Mouse (Mus musculus) forebrain, embryonic 13.5 days (tissue): ENCODE results near the gene Psmc1. TPM values are rescaled to one million over a fixed set of nuclear protein-coding genes. Genes with fewer than 3 reads are reported as not detected.

ENCODE experiments used
- ATAC-seq: fragments of 200-750 bp; cut with Nextera tagmentation; 2 replicates; pipeline ENCODE4 v1.8.0; 2017
- H3K27ac ChIP-seq: fragments of 300-500 bp; sonication (generic); 2 replicates; pipeline ENCODE4 v1.5.1; 2015; ENCODE audit warnings: inconsistent platforms, mild to moderate bottlenecking, moderate library complexity
- H3K27me3 ChIP-seq: fragments of 300-500 bp; sonication (generic); 2 replicates; pipeline ENCODE4 v1.6.1; 2015; ENCODE audit warnings: mild to moderate bottlenecking, inconsistent platforms
- H3K36me3 ChIP-seq: fragments of 300-500 bp; sonication (generic); 2 replicates; pipeline ENCODE4 v1.6.1; 2015; ENCODE audit warnings: mild to moderate bottlenecking, inconsistent platforms; ENCODE audit not compliant: poor library complexity, severe bottlenecking
- H3K4me1 ChIP-seq: fragments of 300-500 bp; sonication (generic); 2 replicates; pipeline ENCODE4 v1.6.1; 2015; ENCODE audit warnings: inconsistent platforms
- H3K4me2 ChIP-seq: fragments of 300-500 bp; sonication (generic); 2 replicates; pipeline ENCODE4 v1.6.1; 2015; ENCODE audit warnings: inconsistent platforms, mild to moderate bottlenecking, moderate library complexity
- H3K4me3 ChIP-seq: fragments of 300-500 bp; sonication (generic); 2 replicates; pipeline ENCODE4 v1.5.1; 2015; ENCODE audit warnings: mild to moderate bottlenecking, inconsistent platforms
- H3K9ac ChIP-seq: fragments of 300-500 bp; sonication (generic); 2 replicates; pipeline ENCODE4 v1.6.1; 2015; ENCODE audit warnings: mild to moderate bottlenecking, inconsistent platforms
- H3K9me3 ChIP-seq: fragments of 300-500 bp; sonication (generic); replicated peaks from 2 replicates; pipeline ENCODE4 v1.6.1; 2016; ENCODE audit warnings: inconsistent platforms
- WGBS: fragments of 180-500 bp; shearing (Covaris S2); methylation state at CpG from one replicate; pipeline ENCODE4 v1.1.7; 2015; 5-methylcytosine and 5-hydroxymethylcytosine counted together
- polyA plus RNA-seq: library from polyadenylated mRNA; unstranded; fragments of >200 nt; fragmentation: Nextera tagmentation; extraction: Ambion mirVana; gene quantifications from 2 replicates; pipeline ENCODE4 v1.2.1, GENCODE M21; 2015

The Psmc1 gene
- polyA plus RNA-seq, 1 experiment from 2014 or later, result 303 TPM

DNA sequence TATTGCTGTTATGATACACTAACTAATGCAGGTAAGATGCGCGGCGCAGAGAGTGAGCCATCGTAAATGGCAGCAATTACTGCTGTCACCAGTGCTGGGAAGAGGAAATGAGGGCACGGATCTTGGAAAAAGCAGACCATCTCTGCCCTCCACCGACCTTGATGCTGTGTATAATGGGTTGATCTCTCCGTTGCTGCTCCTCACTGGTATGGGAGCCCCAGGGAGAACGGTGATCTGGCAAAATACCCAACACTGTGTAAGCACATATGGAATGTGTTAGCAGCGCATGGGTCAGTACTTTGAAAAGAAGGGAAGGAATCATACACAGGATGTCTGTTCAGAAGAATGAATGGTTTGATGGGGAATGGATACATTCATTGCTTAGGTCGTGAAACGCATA, 16.9 kb upstream of the Psmc1 start:
- Histone ChIP-seq H3K4me2 (no peak overlapping the region), H3K27me3 (no peaks in the 10 kb centered on the region), H3K4me3 (no peak overlapping the region), H3K27ac (no peak overlapping the region), H3K4me1 (no peaks in the 10 kb centered on the region), H3K9me3 (no peaks in the 10 kb centered on the region), H3K36me3 (no peaks in the 10 kb centered on the region), H3K9ac (no peak overlapping the region)
- ATAC-seq, result no peak
- WGBS, result 87% methylated on average over 11 of the region's 11 CpGs

DNA sequence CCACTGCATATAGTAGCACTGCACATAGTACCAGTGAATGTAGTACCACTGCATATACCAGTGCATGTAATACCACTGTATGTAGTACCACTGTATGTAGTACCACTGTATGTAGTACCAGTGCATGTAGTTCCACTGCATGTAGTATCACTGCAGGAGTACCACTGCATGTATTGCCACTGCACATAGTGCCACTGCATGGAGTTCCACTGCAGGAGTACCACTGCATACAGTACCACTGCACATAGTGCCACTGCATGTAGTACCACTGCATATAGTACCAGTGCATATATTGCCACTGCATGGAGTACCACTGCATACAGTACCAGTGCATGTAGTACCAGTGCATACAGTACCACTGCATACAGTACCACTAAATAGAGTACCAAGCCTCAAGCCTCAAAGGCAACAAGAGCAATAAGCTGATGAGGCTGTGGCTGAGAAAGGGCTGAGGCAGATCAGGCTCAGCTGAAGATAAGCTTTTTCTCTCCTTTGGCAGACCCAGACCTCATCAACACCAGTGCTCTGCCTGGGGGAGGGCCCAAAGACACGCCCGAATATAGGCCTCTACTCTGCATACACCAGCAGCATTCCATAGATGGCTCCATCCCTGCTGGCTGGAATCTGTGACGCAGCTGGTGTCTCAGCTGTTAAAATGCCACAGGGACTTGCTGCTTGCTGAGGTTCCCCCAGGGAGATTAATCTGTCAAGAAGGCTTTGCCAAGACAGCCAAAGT, 9.8 kb upstream of the Psmc1 start:
- Histone ChIP-seq H3K9me3 (no peaks in the 10 kb centered on the region), H3K4me3 (no peak overlapping the region), H3K4me2 (no peak overlapping the region), H3K36me3 (no peaks in the 10 kb centered on the region), H3K4me1 (no peaks in the 10 kb centered on the region), H3K9ac (no peak overlapping the region), H3K27ac (no peak overlapping the region), H3K27me3 (no peaks in the 10 kb centered on the region)
- 74% methylated on average over 3 of the region's 3 CpGs for WGBS
- peak; percentile 62; the same call in 1 of the 2 replicates for ATAC-seq

DNA sequence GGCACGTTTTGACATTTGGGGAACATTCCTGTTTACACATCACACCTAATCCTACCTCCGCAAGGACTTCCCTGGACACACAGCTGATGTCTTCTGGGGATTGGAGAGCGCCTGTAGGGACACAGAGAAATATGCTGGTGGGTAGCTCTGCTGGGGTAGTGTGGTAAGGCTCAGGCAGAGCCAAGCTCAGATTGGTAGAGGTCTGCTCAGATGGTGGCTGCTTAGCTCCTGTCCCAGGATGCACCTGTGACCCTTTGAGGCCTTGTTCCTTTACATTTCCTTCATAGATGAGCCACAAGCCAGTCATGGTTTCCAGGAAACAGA, 9.3 kb upstream of the Psmc1 start:
- no peaks in the 10 kb centered on the region for H3K9me3 ChIP-seq
- H3K4me3 ChIP-seq, result no peak overlapping the region
- H3K4me1 ChIP-seq, result no peaks in the 10 kb centered on the region
- H3K4me2 ChIP-seq, result no peak overlapping the region
- no peaks in the 10 kb centered on the region for H3K36me3 ChIP-seq
- H3K27me3 ChIP-seq, result no peaks in the 10 kb centered on the region
- H3K9ac ChIP-seq, result no peak overlapping the region
- no peak for ATAC-seq
- 61% methylated on average over 3 of the region's 3 CpGs for WGBS
- no peak overlapping the region for H3K27ac ChIP-seq

DNA sequence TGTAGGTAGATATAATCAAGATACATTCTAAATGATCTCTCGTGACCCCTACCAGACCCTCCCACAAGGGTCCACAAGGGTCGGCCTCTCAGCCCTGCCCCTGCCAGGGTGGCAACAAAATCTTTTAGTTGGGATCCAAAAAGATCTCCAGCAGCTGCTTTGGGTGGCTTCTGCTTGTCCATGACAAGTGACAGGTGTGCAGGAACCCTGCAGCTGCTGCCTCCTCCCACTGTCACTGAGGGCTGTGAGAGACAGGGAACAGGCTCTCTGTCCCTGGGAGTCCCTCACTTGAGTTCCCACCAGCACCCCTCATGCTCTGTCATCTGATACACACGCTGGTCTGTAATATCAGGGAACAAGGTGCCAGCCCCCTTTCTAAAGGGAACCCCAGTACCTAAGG, 8.3 kb upstream of the Psmc1 start:
- WGBS, result 73% methylated on average over 3 of the region's 3 CpGs
- ATAC-seq, result no peak
- no peaks in the 10 kb centered on the region for H3K9me3 ChIP-seq

DNA sequence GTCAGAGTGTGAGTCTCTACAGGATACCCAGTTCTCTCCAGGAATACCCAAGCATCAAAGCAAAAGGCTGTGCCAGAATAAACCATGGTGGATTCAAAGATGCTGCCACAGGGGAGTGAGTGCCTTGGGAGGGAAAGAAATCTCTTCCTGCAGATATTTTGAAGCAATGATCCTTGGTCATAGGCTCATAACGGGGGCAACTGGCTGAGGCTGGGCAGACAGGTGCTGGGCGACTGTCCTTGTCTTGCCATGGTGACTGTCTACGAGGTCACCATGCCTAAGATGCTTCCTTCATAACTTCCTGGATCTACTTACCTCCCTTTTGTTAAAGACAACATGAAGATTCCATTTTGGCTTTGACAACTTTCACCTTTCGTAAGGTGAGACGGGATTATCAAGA, 5.4 kb upstream of the Psmc1 start:
- WGBS, result 88% methylated on average over 5 of the region's 5 CpGs
- Histone ChIP-seq H3K4me1 (peaks cover 4% of the 10 kb centered on the region), H3K27me3 (no peaks in the 10 kb centered on the region), H3K4me2 (no peak overlapping the region), H3K9me3 (no peaks in the 10 kb centered on the region), H3K9ac (no peak overlapping the region), H3K27ac (no peak overlapping the region), H3K4me3 (no peak overlapping the region), H3K36me3 (no peaks in the 10 kb centered on the region)
- no peak for ATAC-seq

More for the DNA sequence above, 8.3 kb upstream of the Psmc1 start:
- H3K27ac ChIP-seq, result no peak overlapping the region
- H3K27me3 ChIP-seq, result no peaks in the 10 kb centered on the region
- no peaks in the 10 kb centered on the region for H3K4me1 ChIP-seq
- no peak overlapping the region for H3K4me3 ChIP-seq
- H3K9ac ChIP-seq, result no peak overlapping the region
- H3K4me2 ChIP-seq, result no peak overlapping the region
- H3K36me3 ChIP-seq, result no peaks in the 10 kb centered on the region

DNA sequence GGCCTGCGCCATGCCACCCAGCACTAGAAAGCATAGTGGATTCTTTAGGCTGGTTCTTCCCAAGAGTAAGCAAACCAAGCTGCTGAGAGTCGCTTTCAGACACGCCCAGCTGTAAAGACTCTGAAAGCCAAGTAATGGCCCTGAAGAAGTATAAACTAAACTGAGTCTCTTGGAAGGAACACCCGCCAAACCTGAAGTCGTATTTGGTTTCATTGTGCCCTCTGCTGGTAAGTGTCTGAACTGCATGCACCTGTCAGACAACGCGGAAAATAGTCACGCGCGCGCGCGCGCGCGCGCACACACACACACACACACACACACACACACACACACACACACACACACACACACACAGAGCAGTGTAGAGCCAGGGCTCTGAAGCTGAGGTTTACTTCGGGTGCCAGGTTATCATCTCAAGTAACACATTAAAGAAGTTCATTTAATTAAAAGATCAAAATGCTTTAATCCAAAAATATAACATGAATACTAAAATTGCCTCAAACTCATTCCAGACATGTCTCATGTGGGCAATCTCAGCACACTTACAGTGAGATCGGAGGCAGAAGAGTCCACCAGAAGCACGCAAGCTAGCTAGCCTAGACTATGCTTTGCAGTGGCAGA, 3.6 kb upstream of the Psmc1 start:
- no peaks in the 10 kb centered on the region for H3K27me3 ChIP-seq
- peak overlapping the region; percentile 32 for H3K4me2 ChIP-seq
- ATAC-seq, result 0 out of 2 replicates have a peak, but pooled peaks have one; percentile 37
- H3K9me3 ChIP-seq, result no peaks in the 10 kb centered on the region
- peaks cover 14% of the 10 kb centered on the region for H3K4me1 ChIP-seq
- no peak overlapping the region for H3K4me3 ChIP-seq
- WGBS, result 13% methylated on average over 20 of the region's 20 CpGs
- H3K9ac ChIP-seq, result no peak overlapping the region
- no peaks in the 10 kb centered on the region for H3K36me3 ChIP-seq
- no peak overlapping the region for H3K27ac ChIP-seq

DNA sequence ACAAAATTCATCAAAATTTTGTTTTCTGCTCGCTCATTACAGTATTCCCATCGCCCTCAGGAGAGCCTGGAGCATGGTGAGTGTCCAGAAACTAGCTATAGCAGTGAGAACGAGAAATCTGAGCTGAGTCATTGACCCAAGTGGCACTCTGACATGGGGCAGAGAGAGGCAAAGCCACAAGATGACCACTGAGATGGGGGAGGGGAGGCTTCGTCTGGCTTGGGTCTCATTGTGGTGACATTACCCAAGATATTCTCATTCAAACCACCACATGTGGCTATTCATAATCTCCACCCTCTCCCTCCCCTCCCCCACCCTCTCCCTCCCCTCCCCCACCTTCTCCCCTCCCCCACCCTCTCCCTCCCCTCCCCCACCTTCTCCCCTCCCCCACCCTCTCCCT, 2.5 kb upstream of the Psmc1 start:
- Histone ChIP-seq H3K9ac (no peak overlapping the region), H3K4me2 (no peak overlapping the region), H3K36me3 (peaks cover 9% of the 10 kb centered on the region), H3K4me3 (no peak overlapping the region), H3K27me3 (no peaks in the 10 kb centered on the region), H3K9me3 (no peaks in the 10 kb centered on the region), H3K4me1 (peaks cover 19% of the 10 kb centered on the region), H3K27ac (no peak overlapping the region)
- WGBS, result 62% methylated on average over 4 of the region's 4 CpGs
- no peak for ATAC-seq

DNA sequence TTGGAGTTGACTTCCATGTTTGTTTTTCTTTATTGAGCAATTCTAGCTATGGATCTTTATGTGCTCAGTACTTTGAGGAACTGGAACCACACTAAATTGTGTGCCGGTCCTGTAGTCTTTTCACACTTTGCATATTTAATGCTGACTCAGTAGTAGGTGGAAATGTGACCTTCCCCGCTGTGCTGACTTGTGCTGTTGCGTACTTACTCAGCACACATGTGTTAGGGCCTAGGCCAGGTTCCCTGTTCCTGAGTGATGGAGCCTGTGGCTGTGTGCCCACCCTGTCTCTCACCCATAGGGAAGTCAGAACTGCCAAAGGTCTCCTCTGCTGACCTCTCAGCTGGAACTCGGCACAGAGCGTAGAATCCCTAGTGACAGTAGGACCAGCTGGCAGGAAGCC, 6.0 kb downstream of the Psmc1 start:
- peaks cover 9% of the 10 kb centered on the region for H3K4me1 ChIP-seq
- H3K27me3 ChIP-seq, result no peaks in the 10 kb centered on the region
- H3K4me3 ChIP-seq, result no peak overlapping the region
- 93% methylated on average over 5 of the region's 5 CpGs for WGBS
- no peaks in the 10 kb centered on the region for H3K9me3 ChIP-seq
- peaks cover 89% of the 10 kb centered on the region for H3K36me3 ChIP-seq
- no peak overlapping the region for H3K4me2 ChIP-seq
- no peak overlapping the region for H3K27ac ChIP-seq
- ATAC-seq, result no peak
- H3K9ac ChIP-seq, result no peak overlapping the region

DNA sequence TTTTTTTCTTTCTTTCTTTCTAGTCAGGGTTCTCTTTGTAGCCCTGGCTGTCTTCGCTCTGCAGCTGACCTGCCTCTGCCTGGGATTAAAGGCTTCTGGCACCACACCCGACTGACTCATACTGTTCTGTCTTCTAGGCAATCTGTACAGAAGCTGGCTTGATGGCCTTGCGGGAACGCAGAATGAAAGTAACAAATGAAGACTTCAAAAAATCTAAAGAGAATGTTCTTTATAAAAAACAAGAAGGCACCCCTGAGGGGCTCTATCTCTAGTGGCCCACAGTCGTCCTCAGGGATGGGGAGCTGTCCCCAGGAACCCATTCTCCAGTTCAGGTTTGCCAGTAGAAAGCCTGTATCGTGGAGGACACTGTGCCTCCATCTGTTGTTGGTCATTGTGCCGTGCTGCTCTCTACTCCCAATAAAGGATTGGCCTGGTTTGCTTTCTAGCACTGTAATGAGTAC, 13.0 kb downstream of the Psmc1 start:
- Histone ChIP-seq H3K27me3 (no peaks in the 10 kb centered on the region), H3K27ac (no peak overlapping the region), H3K4me1 (no peaks in the 10 kb centered on the region), H3K9ac (no peak overlapping the region), H3K9me3 (no peaks in the 10 kb centered on the region), H3K4me3 (no peak overlapping the region), H3K4me2 (no peak overlapping the region), H3K36me3 (peaks cover 98% of the 10 kb centered on the region)
- 85% methylated on average over 7 of the region's 7 CpGs for WGBS
- ATAC-seq, result no peak

DNA sequence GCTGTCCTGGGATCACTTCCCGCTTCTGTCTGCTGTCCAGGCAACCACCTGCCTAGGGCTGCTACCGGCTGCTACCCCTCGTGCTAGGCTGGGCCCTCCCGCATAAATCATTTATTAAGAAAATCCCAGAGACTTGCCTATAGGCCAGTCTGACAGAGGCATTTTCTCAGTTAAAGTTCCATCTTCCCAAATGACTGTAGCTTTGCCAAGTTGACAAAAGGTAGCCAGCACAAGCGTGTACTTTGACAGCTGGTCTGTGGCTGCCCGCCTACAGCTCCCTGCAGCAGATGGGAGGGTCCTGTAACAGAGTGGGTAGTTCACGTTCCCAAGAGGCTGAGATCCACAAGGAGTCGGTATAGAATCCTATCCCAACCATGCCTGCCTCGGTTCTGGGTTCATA, 13.5 kb downstream of the Psmc1 start:
- H3K9me3 ChIP-seq, result no peaks in the 10 kb centered on the region
- H3K27me3 ChIP-seq, result no peaks in the 10 kb centered on the region
- H3K4me2 ChIP-seq, result no peak overlapping the region
- H3K36me3 ChIP-seq, result peaks cover 98% of the 10 kb centered on the region
- H3K9ac ChIP-seq, result no peak overlapping the region
- WGBS, result 87% methylated on average over 9 of the region's 9 CpGs
- no peak overlapping the region for H3K27ac ChIP-seq
- no peak overlapping the region for H3K4me3 ChIP-seq
- H3K4me1 ChIP-seq, result no peaks in the 10 kb centered on the region
- no peak for ATAC-seq

DNA sequence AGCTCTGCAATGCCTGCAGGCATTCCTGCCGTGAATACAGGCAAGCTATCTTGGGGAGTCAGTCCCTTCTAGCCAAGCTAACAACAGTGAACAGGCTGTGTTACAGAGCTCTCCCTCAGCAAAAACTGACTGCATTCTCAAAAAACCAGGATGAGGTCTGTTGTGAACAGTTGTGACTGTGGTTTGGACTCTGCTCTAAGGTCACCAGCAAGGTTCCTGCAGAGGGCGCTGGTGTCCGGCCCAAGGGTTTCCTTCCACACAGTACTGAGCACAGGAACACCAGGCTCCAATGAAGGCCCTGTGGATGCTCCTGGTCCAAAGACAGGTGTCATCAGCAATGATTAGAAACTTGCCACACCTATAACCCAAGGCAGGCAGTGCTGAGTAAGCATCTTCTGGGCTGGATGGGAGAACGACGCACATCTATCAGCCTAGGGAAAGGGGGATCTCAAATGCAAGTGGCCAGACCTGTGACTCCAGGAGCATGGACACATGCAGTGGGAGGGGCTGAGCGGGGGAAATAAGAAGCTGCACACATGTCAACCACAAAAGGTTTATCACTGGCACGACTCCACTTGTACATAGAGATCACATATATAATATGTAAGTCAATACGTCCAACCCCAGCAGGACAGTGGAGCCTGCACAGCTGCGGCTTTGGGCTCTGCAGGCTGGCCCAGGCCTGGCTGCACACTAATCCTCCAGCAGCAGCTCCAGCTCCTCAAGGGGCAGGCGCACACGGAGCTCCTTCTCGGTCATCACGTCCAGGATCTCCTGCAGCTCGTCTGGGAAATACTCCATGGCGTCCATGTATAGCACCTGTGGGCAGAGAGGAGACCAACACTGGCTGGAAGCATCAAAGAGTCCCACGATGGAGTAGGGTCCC, 15.2 kb downstream of the Psmc1 start:
- H3K27ac ChIP-seq, result no peak overlapping the region
- 82% methylated on average over 16 of the region's 16 CpGs for WGBS
- H3K27me3 ChIP-seq, result no peaks in the 10 kb centered on the region
- peaks cover 98% of the 10 kb centered on the region for H3K36me3 ChIP-seq
- no peaks in the 10 kb centered on the region for H3K4me1 ChIP-seq
- H3K4me3 ChIP-seq, result no peak overlapping the region
- no peak overlapping the region for H3K9ac ChIP-seq
- no peaks in the 10 kb centered on the region for H3K9me3 ChIP-seq
- ATAC-seq, result 0 out of 2 replicates have a peak, but pooled peaks have one; percentile 50
- no peak overlapping the region for H3K4me2 ChIP-seq
